Mouse (Mus musculus): ENCODE data around the gene Tmem104.

GRCm38 (mm10) chr11:115179881-115180280 is 7.4 kb upstream of the Tmem104 start:
- TF ChIP-seq CTCF (IDR thresholded peaks at IDR 0.05; ENCODE audit: low read depth, low read length) (0 out of 2 replicates have a peak, but pooled peaks have one; percentile 13), POLR2A (IDR thresholded peaks at IDR 0.05; ENCODE audit: extremely low read depth, insufficient read depth, low read length) (no peak)

All from liver, adult 2 months (tissue).